Comparison of ENCODE assay signal across 22 mouse cellular contexts in the genomic region with DNA sequence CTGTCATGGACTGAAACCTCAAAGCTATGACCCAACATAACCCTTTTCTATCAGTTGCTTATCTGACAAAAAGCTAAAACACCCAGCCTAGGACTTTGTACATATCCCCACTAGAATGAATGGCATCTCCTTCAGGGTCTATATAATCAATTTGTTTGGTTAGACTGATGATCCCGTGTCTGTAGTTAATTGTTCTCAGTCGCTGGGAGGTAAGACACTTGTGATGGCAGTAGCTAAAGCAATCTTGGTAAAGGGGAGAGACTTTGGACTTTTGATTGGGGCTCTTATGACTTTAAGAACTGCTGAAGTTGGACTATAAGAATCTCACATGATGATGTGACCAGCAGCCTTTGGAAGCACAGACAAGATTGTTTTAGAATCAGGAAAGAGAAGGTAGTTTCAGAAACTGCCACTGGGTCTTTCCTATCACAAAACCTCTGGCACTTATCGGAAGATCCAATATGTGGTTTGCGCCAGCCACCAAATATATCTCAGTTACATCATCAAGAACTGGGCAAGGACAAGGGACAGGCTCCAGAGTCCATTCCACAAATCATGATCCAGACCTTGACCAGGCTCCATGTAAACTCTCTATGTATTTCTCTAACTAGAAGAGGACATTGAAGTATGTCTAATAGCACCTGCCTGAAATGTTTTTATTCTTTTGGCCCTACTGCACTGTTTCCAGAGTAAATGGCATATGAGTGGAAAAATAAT.
DNase-seq lines count a peak whose midpoint lies in the region; ATAC-seq and TF ChIP-seq lines count a peak whose summit lies in the region.
"Had no signal": no experiment of that assay in that cellular context is flagged by ENCODE, and none has a peak within 500 bp of the region (broad histone marks: within the 10 kb centered on the region; RNA-seq: fewer than 3 reads in every experiment).

No protein-coding gene starts in this region.

- no peaks in the 10 kb centered on the region for H3K4me1 ChIP-seq in intestine, postnatal 0 days (replicated peaks; ENCODE audit: control insufficient read depth, insufficient read depth, low read length)
- H3K4me1 ChIP-seq in midbrain, embryonic 14.5 days (ENCODE audit: control insufficient read depth, insufficient read depth, low read length): no peaks in the 10 kb centered on the region
- H3K4me1 ChIP-seq: forebrain, embryonic 10.5 days; forebrain, embryonic 13.5 days; heart, embryonic 10.5 days; hindbrain, embryonic 12.5 days; hindbrain, embryonic 15.5 days had no signal

- H3K4me2 ChIP-seq in intestine, postnatal 0 days (replicated peaks; ENCODE audit: low read depth): no peak overlapping the region
- H3K4me2 ChIP-seq in midbrain, embryonic 14.5 days (ENCODE audit: low read length): no peak overlapping the region
- H3K4me2 ChIP-seq: forebrain, embryonic 13.5 days; heart, embryonic 13.5 days; hindbrain, embryonic 12.5 days; hindbrain, embryonic 15.5 days had no signal

- no peak for TF ChIP-seq CTCF in intestine, postnatal 0 days (IDR thresholded peaks at IDR 0.05; ENCODE audit: low read depth)

- peak; percentile 32 for DNase-seq in adrenal gland, adult 8-10 months
- DNase-seq in adrenal gland, postnatal 25 days: no peak
- peak; percentile 21 for DNase-seq in adrenal gland, postnatal 10 days
- peak; percentile 34 for DNase-seq in adrenal gland, postnatal 14 days
- DNase-seq in midbrain, embryonic 14.5 days: no peak
- no peak for DNase-seq in kidney, adult 11 months
- DNase-seq: cerebellum, adult 18-20 months; cerebellum, adult 9-10 months; cerebellum, postnatal 14 days; gastrocnemius, postnatal 10 days; gastrocnemius, postnatal 36 days; heart, adult 2 months; heart, postnatal 14 days had no signal

- H3K27ac ChIP-seq in intestine, postnatal 0 days (ENCODE audit: low read depth, low read length): peak overlapping the region; percentile 78
- no peak overlapping the region for H3K27ac ChIP-seq in midbrain, embryonic 14.5 days (replicated peaks; ENCODE audit: low read depth, low read length)
- H3K27ac ChIP-seq: forebrain, embryonic 10.5 days; forebrain, embryonic 13.5 days; heart, adult 2 months; heart, embryonic 10.5 days; heart, embryonic 13.5 days; hindbrain, embryonic 12.5 days; hindbrain, embryonic 15.5 days had no signal

- no peak overlapping the region for H3K9ac ChIP-seq in intestine, postnatal 0 days (ENCODE audit: low read depth, low read length)
- no peak overlapping the region for H3K9ac ChIP-seq in midbrain, embryonic 14.5 days (replicated peaks; ENCODE audit: low read length)
- H3K9ac ChIP-seq: forebrain, embryonic 13.5 days; heart, embryonic 13.5 days; hindbrain, embryonic 12.5 days; hindbrain, embryonic 15.5 days had no signal

- 53% methylated on average over 4 of the region's 4 CpGs for WGBS in intestine, postnatal 0 days
- WGBS in midbrain, embryonic 14.5 days: 91% methylated on average over 4 of the region's 4 CpGs

- no peaks in the 10 kb centered on the region for H3K27me3 ChIP-seq in intestine, postnatal 0 days (replicated peaks; ENCODE audit: control insufficient read depth, insufficient read depth, low read length)
- H3K27me3 ChIP-seq in midbrain, embryonic 14.5 days (ENCODE audit: control insufficient read depth, insufficient read depth, low read length): no peaks in the 10 kb centered on the region
- H3K27me3 ChIP-seq: forebrain, embryonic 13.5 days; heart, embryonic 13.5 days; hindbrain, embryonic 12.5 days; hindbrain, embryonic 15.5 days had no signal

- no peak overlapping the region for H3K4me3 ChIP-seq in intestine, postnatal 0 days (ENCODE audit: low read depth, low read length)
- no peak overlapping the region for H3K4me3 ChIP-seq in midbrain, embryonic 14.5 days (replicated peaks; ENCODE audit: low read depth, low read length)
- H3K4me3 ChIP-seq: forebrain, embryonic 10.5 days; forebrain, embryonic 13.5 days; heart, adult 2 months; heart, embryonic 10.5 days; heart, embryonic 13.5 days; hindbrain, embryonic 12.5 days; hindbrain, embryonic 15.5 days had no signal

- no peaks in the 10 kb centered on the region for H3K9me3 ChIP-seq in intestine, postnatal 0 days (ENCODE audit: control insufficient read depth)
- no peaks in the 10 kb centered on the region for H3K9me3 ChIP-seq in midbrain, embryonic 14.5 days (ENCODE audit: control insufficient read depth, low read length)
- H3K9me3 ChIP-seq: forebrain, embryonic 10.5 days; forebrain, embryonic 13.5 days; heart, embryonic 10.5 days; hindbrain, embryonic 12.5 days; hindbrain, embryonic 15.5 days had no signal

- ATAC-seq in intestine, postnatal 0 days: peak; percentile 86
- no peak for ATAC-seq in midbrain, embryonic 14.5 days (ENCODE audit: low FRiP score, low TSS enrichment)
- ATAC-seq: CD4-positive, CD25-positive, alpha-beta regulatory T cell, adult 4 months; forebrain, embryonic 13.5 days; forebrain, embryonic 16.5 days had no signal

- H3K36me3 ChIP-seq in intestine, postnatal 0 days (ENCODE audit: control insufficient read depth, insufficient read depth): no peaks in the 10 kb centered on the region
- H3K36me3 ChIP-seq in midbrain, embryonic 14.5 days (ENCODE audit: control insufficient read depth, insufficient read depth, low read length): no peaks in the 10 kb centered on the region
- H3K36me3 ChIP-seq: forebrain, embryonic 10.5 days; heart, embryonic 10.5 days; heart, embryonic 13.5 days; hindbrain, embryonic 12.5 days; hindbrain, embryonic 15.5 days had no signal

Comparison
In these comparisons a context has a peak if more than half of its experiments do, and no peak if none do; other contexts are left out.
1. DNase-seq: peak in adrenal gland, adult 8-10 months (single experiment), adrenal gland, postnatal 10 days (single experiment) and adrenal gland, postnatal 14 days (single experiment); none in adrenal gland, postnatal 25 days (single experiment), midbrain, embryonic 14.5 days (single experiment) and kidney, adult 11 months (single experiment).